Mouse (Mus musculus) lung, embryonic 14.5 days (tissue): ENCODE data around the gene Smarcd3. TPM values are rescaled to one million over a fixed set of nuclear protein-coding genes. Genes with fewer than 3 reads are reported as not detected.

Source experiments
- ATAC-seq: fragments of 200-750 bp; cut with Nextera tagmentation; 2 replicates; pipeline ENCODE4 v1.8.0; 2017; ENCODE audit warnings: mild to moderate bottlenecking, moderate TSS enrichment, moderate library complexity; ENCODE audit not compliant: insufficient read depth
- DNase-seq: peaks from one replicate; pipeline ENCODE4 v3.0.0-alpha.2; 2015
- H3K27ac ChIP-seq: fragments of 300-500 bp; sonication (generic); 2 replicates; pipeline ENCODE4 v1.5.1; 2014; ENCODE audit warnings: low read depth, mild to moderate bottlenecking, moderate library complexity
- H3K27me3 ChIP-seq: fragments of 300-500 bp; sonication (generic); 2 replicates; pipeline ENCODE4 v1.6.1; 2014; ENCODE audit warnings: low read length, control low read depth; ENCODE audit not compliant: insufficient read depth
- H3K36me3 ChIP-seq: fragments of 300-500 bp; sonication (generic); 2 replicates; pipeline ENCODE4 v1.6.1; 2014; ENCODE audit warnings: control low read depth; ENCODE audit not compliant: insufficient read depth
- H3K4me1 ChIP-seq: fragments of 300-500 bp; sonication (generic); 2 replicates; pipeline ENCODE4 v1.6.1; 2014; ENCODE audit warnings: antibody characterized with exemption, control low read depth; ENCODE audit not compliant: insufficient read depth
- H3K4me2 ChIP-seq: fragments of 300-500 bp; sonication (generic); 2 replicates; pipeline ENCODE4 v1.6.1; 2014; ENCODE audit warnings: mild to moderate bottlenecking
- H3K4me3 ChIP-seq: fragments of 300-500 bp; sonication (generic); 2 replicates; pipeline ENCODE4 v1.5.1; 2014; ENCODE audit warnings: low read depth, low read length
- H3K9ac ChIP-seq: fragments of 300-500 bp; sonication (generic); 2 replicates; pipeline ENCODE4 v1.6.1; 2014
- H3K9me3 ChIP-seq: fragments of 300-500 bp; sonication (generic); 2 replicates; pipeline ENCODE4 v1.6.1; 2016; ENCODE audit warnings: low read depth, low read length, control low read depth
- CTCF ChIP-seq: IDR thresholded peaks from 2 replicates; pipeline ENCODE4 v1.5.1; 2016; ENCODE audit warnings: antibody characterized with exemption, low read depth
- WGBS: fragments of 180-500 bp; shearing (Covaris S2); extraction: QIAGEN DNeasy Blood & Tissue Kit; methylation state at CpG from one replicate; pipeline ENCODE4 v1.1.7; 2014; 5-methylcytosine and 5-hydroxymethylcytosine counted together
- polyA plus RNA-seq: library from polyadenylated mRNA; unstranded; fragments of >200 nt; fragmentation: Nextera tagmentation; extraction: Ambion mirVana; gene quantifications from 2 replicates; pipeline ENCODE4 v1.2.1, GENCODE M21; 2014

Gene Smarcd3
- polyA plus RNA-seq, 1 experiment from 2014 or later = 37.2 TPM

DNA sequence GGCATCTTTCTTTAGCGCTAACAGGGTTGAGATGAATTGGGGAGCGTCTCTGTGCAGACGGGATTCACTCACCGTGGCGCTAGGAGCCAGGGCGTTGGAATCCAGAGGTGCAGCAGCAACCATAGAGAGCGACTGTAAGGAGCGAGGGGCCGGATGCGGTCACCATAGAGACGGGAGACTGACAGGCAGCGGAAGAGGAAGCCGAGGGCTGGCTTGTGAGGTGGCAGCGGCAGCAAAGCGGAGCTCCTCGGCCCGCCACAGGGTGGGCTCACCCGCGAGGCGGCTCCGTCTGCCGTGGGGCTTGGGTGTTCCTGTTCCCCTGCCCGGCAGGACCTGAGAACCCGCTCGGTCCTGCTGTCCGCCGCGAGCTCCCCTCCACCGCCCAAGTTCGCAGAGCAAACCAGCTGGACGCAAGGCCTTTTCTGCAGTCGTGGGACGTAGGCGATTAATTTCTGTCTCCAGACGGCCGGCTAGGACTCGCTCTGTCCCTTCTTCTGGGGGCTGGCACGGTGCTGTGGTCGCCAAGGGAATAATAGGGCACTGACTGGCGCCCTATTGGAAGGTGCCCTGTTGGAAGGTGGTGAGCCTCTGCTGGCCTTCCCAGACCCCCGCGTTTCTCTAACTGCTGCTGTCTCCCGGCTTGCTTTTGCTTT is 37.5 kb downstream of the Smarcd3 start, which contains the start of gene Chpf2:
Gene Chpf2, plus strand, starts transcription at position 195 of the 653 bp plus-strand sequence.
- H3K4me2 ChIP-seq = peak within 1 kb of the TSS; percentile 92
- H3K36me3 ChIP-seq = peaks cover 21% of the 10 kb centered on the region
- H3K27me3 ChIP-seq = no peaks in the 10 kb centered on the region
- peak; percentile 92 for ATAC-seq
- under 1% methylated on average over 43 of the region's 43 CpGs for WGBS
- no peaks in the 10 kb centered on the region for H3K9me3 ChIP-seq
- TF ChIP-seq CTCF = no peak
- H3K27ac ChIP-seq = peak within 1 kb of the TSS; percentile 54; the same call in 1 of the 2 replicates
- DNase-seq = peak; percentile 91
- H3K4me3 ChIP-seq = peak within 1 kb of the TSS; percentile 76
- peak within 1 kb of the TSS; percentile 76 for H3K9ac ChIP-seq
- peaks cover 8% of the 10 kb centered on the region; the same call in 1 of the 2 replicates for H3K4me1 ChIP-seq

DNA sequence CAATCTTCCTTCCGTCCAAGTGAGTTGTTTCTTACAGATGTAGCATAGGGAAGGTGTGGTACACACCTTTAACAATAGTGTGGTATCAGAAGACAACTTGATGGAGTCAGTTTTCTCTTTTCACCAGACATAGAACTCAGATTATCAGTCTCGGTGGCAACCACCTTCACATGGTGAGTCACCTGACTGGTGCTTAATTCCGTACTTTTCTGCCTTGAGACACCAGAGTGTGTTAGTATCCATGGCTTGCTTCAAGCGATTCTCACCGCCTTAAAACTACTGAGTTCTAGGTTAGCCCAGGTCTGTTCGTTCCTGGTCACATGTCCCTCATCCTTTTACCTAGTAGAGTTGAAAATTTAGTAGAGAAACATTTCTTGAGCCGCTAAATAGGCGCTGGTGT is 38.1 kb downstream of the Smarcd3 start:
- no peaks in the 10 kb centered on the region for H3K9me3 ChIP-seq
- peak overlapping the region; percentile 76 for H3K4me3 ChIP-seq
- DNase-seq (no peak), ATAC-seq (no peak; the same call in 1 of the 2 replicates)
- peak overlapping the region; percentile 76 for H3K9ac ChIP-seq
- peaks cover 15% of the 10 kb centered on the region for H3K36me3 ChIP-seq
- no peak for TF ChIP-seq CTCF
- no peak overlapping the region for H3K27ac ChIP-seq
- H3K27me3 ChIP-seq = no peaks in the 10 kb centered on the region
- peaks cover 8% of the 10 kb centered on the region; the same call in 1 of the 2 replicates for H3K4me1 ChIP-seq
- peak overlapping the region; percentile 92 for H3K4me2 ChIP-seq
- WGBS = 9% methylated on average over 8 of the region's 8 CpGs

DNA sequence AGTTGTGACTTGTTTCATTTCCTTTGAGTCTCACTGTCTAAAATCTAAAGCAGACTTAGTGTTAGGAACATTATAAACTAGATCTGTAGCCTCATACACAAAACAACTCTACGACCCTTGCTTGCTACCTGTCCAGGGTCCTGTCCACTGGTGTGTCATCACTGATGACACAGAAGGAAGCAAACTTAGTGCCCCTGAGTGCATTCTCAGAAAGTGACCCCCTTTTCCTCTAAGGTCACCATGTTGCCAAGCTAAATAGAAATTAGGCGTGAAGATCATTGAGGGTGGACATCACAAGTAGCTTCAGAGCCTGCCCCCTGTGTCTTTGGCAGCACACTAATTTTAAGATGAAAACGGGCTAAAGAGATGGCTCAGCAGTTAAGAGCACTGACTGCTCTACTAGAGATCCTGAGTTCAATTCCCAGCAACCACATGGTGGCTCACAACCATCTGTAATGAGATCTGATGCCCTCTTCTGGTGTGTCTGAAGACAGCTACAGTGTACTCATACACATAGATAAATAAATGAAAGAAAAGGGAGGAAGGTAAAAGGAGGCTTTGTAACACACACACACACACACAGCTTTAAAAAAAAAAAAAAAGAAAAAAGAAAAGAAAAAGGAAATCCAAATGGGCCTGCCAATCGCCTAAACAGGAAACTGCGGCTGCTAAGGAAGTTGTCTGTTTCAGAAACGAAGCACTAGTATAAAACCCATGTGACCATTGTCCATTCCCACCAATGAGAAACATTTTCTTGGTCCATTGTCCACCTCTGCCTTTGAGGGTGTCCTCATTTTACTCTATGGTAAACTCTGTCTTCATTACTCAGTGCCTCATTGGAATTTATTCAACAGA is 45.9 kb downstream of the Smarcd3 start:
- H3K4me3 ChIP-seq = peak overlapping the region; percentile 66
- peak; percentile 3; the same call in 1 of the 2 replicates for TF ChIP-seq CTCF
- no peak for ATAC-seq

DNA sequence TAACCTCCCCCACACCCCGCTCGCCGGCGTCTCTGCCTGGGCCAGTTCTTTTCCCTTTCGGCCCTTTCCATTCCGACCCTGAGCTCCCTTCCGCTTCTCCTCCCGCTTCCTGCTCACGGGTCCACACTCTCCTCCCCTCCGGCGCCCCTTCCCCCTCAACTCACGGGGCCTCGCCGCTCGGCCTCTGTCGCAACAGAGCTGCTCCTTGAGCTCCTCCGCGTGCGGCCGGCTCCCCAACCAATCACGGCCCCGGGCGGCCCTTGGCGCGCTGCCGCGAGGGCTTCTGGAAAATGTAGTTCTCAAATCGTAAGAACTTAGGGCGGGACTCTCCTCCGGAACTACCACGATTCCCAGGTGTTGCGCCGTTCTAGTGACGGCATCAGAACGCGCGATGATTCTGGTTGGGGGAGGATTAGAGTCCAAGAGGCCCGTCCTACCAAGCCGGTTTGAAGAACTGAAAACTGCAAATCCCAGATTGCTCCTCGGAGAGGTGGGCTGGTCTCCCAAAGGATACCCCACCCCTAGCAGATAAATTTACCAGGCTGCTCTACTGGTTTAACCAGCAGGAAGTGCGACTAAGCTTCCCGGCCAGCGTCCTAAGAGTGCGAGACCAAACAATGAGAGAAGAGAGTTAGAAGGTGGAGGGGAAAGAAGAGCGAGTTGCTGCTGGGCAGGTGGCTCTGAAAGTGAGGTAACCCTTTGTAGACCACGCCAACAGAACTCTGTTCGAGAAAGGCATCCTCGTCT is 46.9 kb downstream of the Smarcd3 start, which contains the start of gene Abcf2:
Gene Abcf2, minus strand, starts transcription at position 285 of the 747 bp plus-strand sequence.
- TF ChIP-seq CTCF = no peak
- H3K4me2 ChIP-seq = peak within 1 kb of the TSS; percentile 74
- under 1% methylated on average over 48 of the region's 48 CpGs for WGBS
- peak; percentile 97 for ATAC-seq
- peaks cover 5% of the 10 kb centered on the region; the same call in 1 of the 2 replicates for H3K4me1 ChIP-seq
- DNase-seq = peak; percentile 100
- no peaks in the 10 kb centered on the region for H3K27me3 ChIP-seq
- no peaks in the 10 kb centered on the region for H3K9me3 ChIP-seq
- peak within 1 kb of the TSS; percentile 66 for H3K4me3 ChIP-seq
- peaks cover 28% of the 10 kb centered on the region for H3K36me3 ChIP-seq
- peak within 1 kb of the TSS; percentile 60 for H3K9ac ChIP-seq
- H3K27ac ChIP-seq = peak within 1 kb of the TSS; percentile 90

More for the DNA sequence above, 45.9 kb downstream of the Smarcd3 start:
- H3K36me3 ChIP-seq = peaks cover 18% of the 10 kb centered on the region
- peak overlapping the region; percentile 90 for H3K27ac ChIP-seq
- 58% methylated on average over 6 of the region's 6 CpGs for WGBS
- no peaks in the 10 kb centered on the region for H3K9me3 ChIP-seq
- no peak for DNase-seq
- peak overlapping the region; percentile 50 for H3K9ac ChIP-seq
- H3K27me3 ChIP-seq = no peaks in the 10 kb centered on the region
- H3K4me1 ChIP-seq = peaks cover 5% of the 10 kb centered on the region; the same call in 1 of the 2 replicates
- H3K4me2 ChIP-seq = peak overlapping the region; percentile 74

DNA sequence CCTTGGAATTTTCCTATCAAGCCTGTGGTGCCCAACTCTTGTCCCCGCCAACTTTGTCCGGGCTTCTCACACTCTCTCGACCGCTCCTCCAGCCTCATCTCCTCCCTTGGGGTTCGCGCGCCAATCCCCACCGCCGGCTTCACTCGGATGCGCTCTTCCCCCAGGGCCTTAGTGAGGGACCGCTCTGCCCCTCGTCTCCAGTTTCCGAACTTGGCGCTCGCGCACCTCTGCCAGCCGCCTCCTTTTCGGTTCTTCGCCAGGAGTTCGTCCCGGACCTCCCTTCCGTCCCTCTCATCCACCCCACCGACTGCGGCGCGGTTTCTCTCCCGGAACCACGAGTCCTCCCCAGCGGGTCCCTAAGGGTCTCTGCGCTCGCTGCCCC is 47.4 kb downstream of the Smarcd3 start:
- Histone ChIP-seq H3K9ac (peak overlapping the region; percentile 60), H3K36me3 (peaks cover 34% of the 10 kb centered on the region), H3K27me3 (no peaks in the 10 kb centered on the region), H3K9me3 (no peaks in the 10 kb centered on the region), H3K27ac (peak overlapping the region; percentile 48; the same call in 1 of the 2 replicates), H3K4me3 (peak overlapping the region; percentile 66), H3K4me1 (peaks cover 5% of the 10 kb centered on the region; the same call in 1 of the 2 replicates), H3K4me2 (peak overlapping the region; percentile 74)
- no peak for TF ChIP-seq CTCF
- ATAC-seq = peak; percentile 41
- WGBS = under 1% methylated on average over 32 of the region's 32 CpGs
- DNase-seq = peak; percentile 61

DNA sequence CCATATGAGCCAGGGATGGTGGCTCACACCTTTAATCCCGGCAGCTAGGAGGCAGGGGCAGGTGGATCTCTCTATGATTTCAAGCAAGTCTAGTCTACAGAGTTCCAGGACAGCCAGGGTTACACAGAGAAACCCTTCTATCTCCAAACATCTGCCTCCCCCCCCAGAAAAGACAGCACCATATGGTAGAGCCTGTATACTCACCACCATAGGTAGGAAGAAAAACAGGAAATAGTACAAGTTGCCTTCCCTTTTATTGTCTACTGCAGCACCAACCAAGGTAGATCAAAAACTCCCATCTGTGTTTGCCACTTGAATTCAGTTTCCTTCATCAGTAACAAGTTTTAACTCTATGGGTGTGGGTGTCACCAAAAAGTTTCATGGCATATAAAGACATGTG is 48.3 kb downstream of the Smarcd3 start:
- Histone ChIP-seq H3K4me2 (peak overlapping the region; percentile 74), H3K27me3 (no peaks in the 10 kb centered on the region), H3K9ac (peak overlapping the region; percentile 60; the same call in 1 of the 2 replicates), H3K4me3 (peak overlapping the region; percentile 66), H3K36me3 (peaks cover 42% of the 10 kb centered on the region), H3K9me3 (no peaks in the 10 kb centered on the region), H3K27ac (no peak overlapping the region), H3K4me1 (peaks cover 5% of the 10 kb centered on the region; the same call in 1 of the 2 replicates)
- no peak for DNase-seq
- no peak for TF ChIP-seq CTCF
- WGBS = 78% methylated on average over 1 of the region's 1 CpGs
- no peak for ATAC-seq
